In the genomic region with DNA sequence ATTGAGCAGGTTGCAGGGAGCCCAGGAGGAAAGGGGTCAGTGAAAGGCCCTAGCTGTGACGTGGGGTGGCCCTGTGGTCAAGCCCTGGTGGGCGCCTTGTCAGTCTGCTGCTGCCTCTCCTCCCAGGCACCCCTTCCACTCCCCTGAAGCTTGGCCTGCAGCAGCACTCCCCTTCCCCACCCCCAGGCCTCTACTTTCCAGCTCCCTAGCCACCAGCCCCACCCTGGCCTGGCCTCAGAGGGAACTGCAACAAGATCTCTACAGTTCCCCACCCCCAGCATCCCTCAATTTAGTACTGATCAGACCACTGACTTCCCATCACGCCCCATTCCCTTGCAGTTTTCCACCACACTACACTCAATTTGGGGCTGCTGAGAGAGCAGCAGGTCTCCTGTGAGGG, we compare ENCODE assay signal across 9 mouse cellular contexts. TPM values are rescaled to one million over a fixed set of nuclear protein-coding genes. Genes with fewer than 3 reads are reported as not detected.
DNase-seq lines count a peak whose midpoint lies in the region; ATAC-seq and TF ChIP-seq lines count a peak whose summit lies in the region.
"Had no signal": no experiment of that assay in that cellular context is flagged by ENCODE, and none has a peak within 500 bp of the region (broad histone marks: within the 10 kb centered on the region; RNA-seq: fewer than 3 reads in every experiment).

No protein-coding gene starts in this region.

- 0 out of 2 replicates have a peak, but pooled peaks have one; percentile 19 for ATAC-seq in embryonic facial prominence, embryonic 12.5 days (ENCODE audit: insufficient number of reproducible peaks, insufficient read depth, low FRiP score, low TSS enrichment)
- peak; percentile 11; the same call in 1 of the 2 replicates for ATAC-seq in hindbrain, embryonic 12.5 days (ENCODE audit: low FRiP score)
- peak; percentile 8; the same call in 1 of the 2 replicates for ATAC-seq in midbrain, postnatal 0 days (ENCODE audit: low FRiP score)

- no peak for TF ChIP-seq CTCF in midbrain, postnatal 0 days (IDR thresholded peaks at IDR 0.05)

- H3K27ac ChIP-seq in embryonic facial prominence, embryonic 12.5 days = peak overlapping the region; percentile 92
- H3K27ac ChIP-seq in hindbrain, embryonic 12.5 days = peak overlapping the region; percentile 84
- H3K27ac ChIP-seq in midbrain, postnatal 0 days (ENCODE audit: low read depth, low read length) = no peak overlapping the region

- no peak overlapping the region for H3K4me3 ChIP-seq in embryonic facial prominence, embryonic 12.5 days
- no peak overlapping the region for H3K4me3 ChIP-seq in hindbrain, embryonic 12.5 days
- no peak overlapping the region for H3K4me3 ChIP-seq in midbrain, postnatal 0 days (ENCODE audit: low read depth, low read length)

- no peak overlapping the region for H3K4me2 ChIP-seq in embryonic facial prominence, embryonic 12.5 days (replicated peaks)
- H3K4me2 ChIP-seq in hindbrain, embryonic 12.5 days (replicated peaks) = 0 out of 2 replicates have a peak overlapping the region, but pooled peaks have one; percentile 13
- H3K4me2 ChIP-seq in midbrain, postnatal 0 days (ENCODE audit: low read depth, low read length, poor library complexity, severe bottlenecking) = no peak overlapping the region

- no peaks in the 10 kb centered on the region for H3K36me3 ChIP-seq in embryonic facial prominence, embryonic 12.5 days
- no peaks in the 10 kb centered on the region for H3K36me3 ChIP-seq in hindbrain, embryonic 12.5 days
- H3K36me3 ChIP-seq in midbrain, postnatal 0 days (ENCODE audit: insufficient read depth, low read length) = no peaks in the 10 kb centered on the region

- peaks cover 23% of the 10 kb centered on the region for H3K4me1 ChIP-seq in embryonic facial prominence, embryonic 12.5 days
- peaks cover 23% of the 10 kb centered on the region for H3K4me1 ChIP-seq in hindbrain, embryonic 12.5 days
- 0 out of 2 replicates have a peak, but pooled peaks cover 5% of the 10 kb centered on the region for H3K4me1 ChIP-seq in midbrain, postnatal 0 days (ENCODE audit: insufficient read depth, low read length)

- H3K27me3 ChIP-seq in embryonic facial prominence, embryonic 12.5 days = no peaks in the 10 kb centered on the region
- H3K27me3 ChIP-seq in hindbrain, embryonic 12.5 days = no peaks in the 10 kb centered on the region
- H3K27me3 ChIP-seq in midbrain, postnatal 0 days (ENCODE audit: insufficient read depth, low read length) = no peaks in the 10 kb centered on the region

- H3K9ac ChIP-seq in embryonic facial prominence, embryonic 12.5 days = no peak overlapping the region
- peak overlapping the region; percentile 2 for H3K9ac ChIP-seq in hindbrain, embryonic 12.5 days
- H3K9ac ChIP-seq in midbrain, postnatal 0 days (replicated peaks; ENCODE audit: low read length, poor library complexity, severe bottlenecking) = no peak overlapping the region

- no peaks in the 10 kb centered on the region for H3K9me3 ChIP-seq in embryonic facial prominence, embryonic 12.5 days
- no peaks in the 10 kb centered on the region for H3K9me3 ChIP-seq in hindbrain, embryonic 12.5 days (replicated peaks)
- no peaks in the 10 kb centered on the region for H3K9me3 ChIP-seq in midbrain, postnatal 0 days (ENCODE audit: low read length)

- 43% methylated on average over 3 of the region's 3 CpGs for WGBS in embryonic facial prominence, embryonic 12.5 days
- WGBS in hindbrain, embryonic 12.5 days = 52% methylated on average over 3 of the region's 3 CpGs
- 83% methylated on average over 3 of the region's 3 CpGs for WGBS in midbrain, postnatal 0 days

- peak; percentile 34 for DNase-seq in layer of hippocampus, adult 9-11 months
- no peak for DNase-seq in layer of hippocampus, adult 8-10 months (ENCODE audit: low spot score in 2 of 2)
- no peak for DNase-seq in midbrain, postnatal 0 days (ENCODE audit: low spot score)
- DNase-seq in cerebellum, postnatal 10 days = no peak
- no peak for DNase-seq in left cerebral cortex, adult 18-20 months (ENCODE audit: low spot score in 2 of 2)
- DNase-seq in B cell, adult 2 months = no peak
- DNase-seq: thymus, adult 2 months had no signal

RNA-seq across cellular contexts. Expression of a gene that starts 53.4 kb away (rescaled TPM):
- total RNA-seq in layer of hippocampus, adult 8-10 months (2022) = not detected
- not detected in 2 replicates for polyA plus RNA-seq in embryonic facial prominence, embryonic 12.5 days (2016; fragmentation: Nextera tagmentation; extraction: Ambion mirVana)
- not detected in 2 replicates for polyA plus RNA-seq in hindbrain, embryonic 12.5 days (2016; fragmentation: Nextera tagmentation; extraction: Ambion mirVana)
- not detected in 2 replicates for total RNA-seq in midbrain, postnatal 0 days (2014; rRNA removed)
- not detected in 2 replicates for polyA plus RNA-seq in midbrain, postnatal 0 days (2015; fragmentation: Nextera tagmentation; extraction: Ambion mirVana)
- not detected for total RNA-seq in left cerebral cortex, adult 18-20 months (2021)
